Mouse (Mus musculus): ENCODE measurements around the gene Gnb3. TPM values are rescaled to one million over a fixed set of nuclear protein-coding genes. Genes with fewer than 3 reads are reported as not detected.
"Not testable (repeated sequence)": the region's sequence is repeated elsewhere in the genome, so short reads cannot be mapped to it uniquely, and the experiment has no call there.

The Gnb3 gene
- polyA plus RNA-seq, 1 experiment = 0.07 TPM

DNA sequence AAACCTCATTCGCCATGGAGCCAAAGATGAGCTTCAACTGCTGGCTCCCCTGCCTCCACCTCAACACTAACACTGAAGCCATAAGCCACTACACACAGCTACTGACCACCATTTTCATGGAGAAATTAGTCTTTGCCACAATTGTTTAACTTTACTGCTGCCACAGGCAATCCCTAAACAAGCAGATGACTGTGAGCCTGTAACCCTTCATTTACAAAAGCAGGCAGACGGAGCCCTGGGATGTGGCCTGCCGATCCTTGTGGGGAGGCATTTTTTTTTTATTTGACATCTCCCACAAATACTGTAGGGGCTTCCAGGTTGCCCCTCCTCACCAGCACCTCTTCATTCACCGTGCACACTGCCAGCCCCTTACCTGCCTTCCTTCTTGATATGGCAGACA lies 23.5 kb downstream of the Gnb3 start:
- DNase-seq (ENCODE audit: low read depth) = no peak

GRCm38 (mm10) chr6:124814858-124815774 lies 25.0 kb downstream of the Gnb3 start:
- no peak for DNase-seq (ENCODE audit: low read depth)

- no peak for DNase-seq (ENCODE audit: low read depth)
Measured at GRCm38 (mm10) chr6:124814448-124814847, 25.6 kb downstream of the Gnb3 start.

- DNase-seq (ENCODE audit: low read depth) = no peak
Measured at GRCm38 (mm10) chr6:124813933-124814332, 26.1 kb downstream of the Gnb3 start, which contains the start of gene Tpi1. Gene Tpi1 (minus strand): TSS chr6:124814296.

DNA sequence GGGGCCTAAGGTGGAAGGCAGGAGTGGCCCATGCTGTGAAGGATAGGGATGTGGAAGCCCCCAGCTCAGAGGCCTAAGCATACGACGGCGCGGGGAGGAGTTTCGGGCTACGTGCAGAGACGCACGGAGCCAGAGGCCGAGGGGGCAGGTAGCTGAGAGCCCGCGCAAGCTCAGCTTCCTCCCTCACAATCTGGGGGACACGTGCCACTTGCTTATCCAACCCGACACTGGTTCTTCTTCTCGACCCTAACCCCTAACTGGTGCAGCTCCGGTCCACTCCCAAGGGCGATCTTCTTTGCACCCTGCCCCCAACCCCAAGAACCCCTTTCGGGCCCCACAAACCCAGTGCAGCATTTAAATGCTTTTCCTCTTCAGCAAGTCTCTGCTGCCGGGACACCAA lies 26.6 kb downstream of the Gnb3 start:
- no peak for DNase-seq (ENCODE audit: low read depth)

GRCm38 (mm10) chr6:124812848-124813247 lies 27.2 kb downstream of the Gnb3 start:
- DNase-seq (ENCODE audit: low read depth) = no peak

GRCm38 (mm10) chr6:124811701-124812560 lies 28.1 kb downstream of the Gnb3 start:
- DNase-seq (ENCODE audit: low read depth) = no peak

- DNase-seq (ENCODE audit: low read depth) = no peak
Measured at GRCm38 (mm10) chr6:124811403-124811665, 28.7 kb downstream of the Gnb3 start.

GRCm38 (mm10) chr6:124810566-124811402 lies 29.3 kb downstream of the Gnb3 start:
- DNase-seq (ENCODE audit: low read depth) = not testable (repeated sequence)

GRCm38 (mm10) chr6:124809775-124810538 lies 30.1 kb downstream of the Gnb3 start:
- DNase-seq (ENCODE audit: low read depth) = no peak

DNA sequence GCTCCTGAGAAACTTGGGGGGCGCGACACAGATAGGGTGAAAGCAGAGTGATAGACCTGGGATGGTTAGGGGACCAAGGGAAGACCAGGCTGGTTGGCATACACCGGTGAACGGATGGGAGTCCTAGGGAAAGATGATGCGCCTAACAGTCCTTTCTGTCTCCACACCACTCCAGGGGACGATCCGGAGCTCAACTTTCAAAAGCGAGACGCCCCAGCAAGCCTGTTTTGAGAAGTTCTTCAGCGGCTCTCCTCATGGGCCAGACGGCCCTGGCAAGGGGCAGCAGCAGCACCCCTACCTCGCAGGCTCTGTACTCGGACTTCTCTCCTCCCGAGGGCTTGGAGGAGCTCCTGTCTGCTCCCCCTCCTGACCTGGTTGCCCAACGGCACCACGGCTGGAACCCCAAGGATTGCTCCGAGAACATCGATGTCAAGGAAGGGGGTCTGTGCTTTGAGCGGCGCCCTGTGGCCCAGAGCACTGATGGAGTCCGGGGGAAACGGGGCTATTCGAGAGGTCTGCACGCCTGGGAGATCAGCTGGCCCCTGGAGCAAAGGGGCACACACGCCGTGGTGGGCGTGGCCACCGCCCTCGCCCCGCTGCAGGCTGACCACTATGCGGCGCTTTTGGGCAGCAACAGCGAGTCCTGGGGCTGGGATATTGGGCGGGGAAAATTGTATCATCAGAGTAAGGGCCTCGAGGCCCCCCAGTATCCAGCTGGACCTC lies 30.9 kb downstream of the Gnb3 start:
- DNase-seq (ENCODE audit: low read depth) = no peak

- no peak for DNase-seq (ENCODE audit: low read depth)
Measured at GRCm38 (mm10) chr6:124808358-124809012, 31.6 kb downstream of the Gnb3 start, which contains the start of gene Spsb2. Gene Spsb2 (plus strand): TSS chr6:124808661.

GRCm38 (mm10) chr6:124807986-124808357 lies 32.1 kb downstream of the Gnb3 start:
- DNase-seq (ENCODE audit: low read depth) = no peak

- no peak for DNase-seq (ENCODE audit: low read depth)
Measured at GRCm38 (mm10) chr6:124807366-124807765, 32.7 kb downstream of the Gnb3 start.

DNA sequence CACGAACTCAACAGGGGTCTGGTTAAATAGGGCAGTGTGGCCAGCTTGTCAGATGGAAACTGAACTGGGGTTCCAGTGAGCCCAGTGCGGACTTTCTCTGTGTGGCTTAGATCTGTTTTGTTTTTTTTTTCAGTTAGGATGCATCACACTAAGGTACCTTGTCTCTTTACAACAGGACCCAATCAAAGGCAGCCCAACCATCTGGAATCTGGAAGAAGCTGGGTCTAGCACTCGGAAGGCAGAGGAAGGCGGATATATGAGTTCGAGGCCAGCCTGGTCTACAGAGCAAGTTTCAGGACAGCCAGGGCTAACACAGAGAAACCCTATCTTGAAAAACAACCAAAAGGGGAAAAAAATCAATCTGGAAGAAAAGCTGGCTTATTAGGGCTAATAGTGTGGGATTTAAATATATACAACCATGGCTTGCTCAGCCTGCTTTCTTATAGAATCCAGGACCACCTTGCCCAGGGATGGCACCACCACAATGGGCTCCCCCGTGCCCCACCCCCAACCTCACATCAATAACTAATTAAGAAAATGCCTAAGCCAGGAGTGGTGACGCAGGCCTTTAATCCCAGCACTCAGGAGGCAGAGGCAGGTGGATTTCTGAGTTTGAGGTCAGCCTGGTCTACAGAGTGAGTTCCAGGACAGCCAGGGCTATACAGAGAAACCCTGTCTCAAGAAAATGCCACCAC lies 33.5 kb downstream of the Gnb3 start:
- no peak for DNase-seq (ENCODE audit: low read depth)

DNA sequence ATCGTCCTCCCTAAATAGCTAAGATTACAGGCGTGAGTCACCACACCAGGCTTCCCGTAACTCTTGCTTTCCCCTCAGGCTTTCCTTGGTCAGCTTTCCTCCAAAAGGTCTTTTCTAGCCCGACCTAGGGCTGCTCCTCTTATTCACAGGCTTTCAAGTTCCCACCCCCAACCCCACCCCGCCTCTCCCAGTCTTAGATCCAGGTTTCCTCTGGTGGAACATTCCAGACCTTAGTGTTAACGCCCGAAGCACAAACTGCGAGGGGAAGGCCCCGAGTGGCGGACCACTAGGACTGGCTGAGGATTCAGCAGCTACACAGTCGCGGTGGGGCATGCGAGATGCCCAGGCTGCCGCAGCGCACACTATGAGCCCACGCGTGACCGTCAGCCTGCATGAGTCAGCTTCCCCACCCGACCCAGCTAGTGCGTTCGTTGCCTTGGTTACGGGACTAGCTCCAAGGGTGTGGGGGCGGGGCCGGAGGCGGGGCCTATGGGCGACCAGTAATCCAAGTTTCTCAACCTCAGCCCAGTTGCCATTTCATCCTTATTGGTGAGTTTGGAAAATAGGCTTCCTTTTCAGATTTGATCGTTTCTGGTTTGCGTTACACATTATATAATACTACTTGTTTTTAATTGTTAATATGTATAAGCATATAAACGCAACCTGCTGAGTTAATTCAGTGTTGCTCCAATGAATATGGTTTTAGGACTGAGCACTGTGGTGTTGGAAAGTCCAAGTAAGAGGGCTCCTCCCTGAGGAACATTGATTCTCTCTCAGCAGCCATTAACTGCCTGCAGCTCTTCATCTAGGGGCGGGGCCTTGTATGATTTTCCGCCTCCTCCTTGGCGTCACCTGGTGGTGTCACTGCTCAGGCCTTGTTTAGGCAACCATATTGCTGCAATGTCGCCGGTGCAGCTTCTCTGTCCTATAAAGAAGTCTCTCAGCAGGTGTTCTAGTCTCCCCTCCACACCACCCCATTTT lies 34.4 kb downstream of the Gnb3 start:
- DNase-seq (ENCODE audit: low read depth) = no peak

DNA sequence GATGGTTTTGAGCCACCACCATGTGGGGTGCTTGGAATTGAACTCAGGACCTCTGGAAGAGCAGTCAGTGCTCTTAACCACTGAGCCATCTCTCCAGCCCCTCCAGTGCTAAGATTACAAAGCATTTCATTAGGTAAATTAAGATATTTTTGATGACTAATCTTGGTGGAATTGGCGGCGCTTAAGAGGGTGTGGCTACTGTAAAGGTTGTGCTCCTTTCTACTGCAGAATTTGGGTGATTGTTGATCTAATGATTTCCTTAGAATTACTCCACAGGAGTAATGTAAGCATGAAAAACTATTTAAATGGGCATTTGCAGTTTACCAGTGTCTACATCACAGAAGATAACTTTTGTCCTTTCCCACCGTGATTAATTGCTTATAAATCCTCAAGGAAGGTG lies 35.7 kb downstream of the Gnb3 start:
- no peak for DNase-seq (ENCODE audit: low read depth)

- not testable (repeated sequence) for DNase-seq (ENCODE audit: low read depth)
Measured at GRCm38 (mm10) chr6:124803691-124804090, 36.4 kb downstream of the Gnb3 start.

Measured in gonadal fat pad, adult 2 months (tissue).